Mouse (Mus musculus) heart, embryonic 13.5 days (tissue): ENCODE results near the gene Tmem50a. TPM values are rescaled to one million over a fixed set of nuclear protein-coding genes. Genes with fewer than 3 reads are reported as not detected.
A peak's percentile ranks its signal among the peaks of the same experiment; 100 is the strongest.

Experiments used
- ATAC-seq: fragments of 200-750 bp; cut with Nextera tagmentation; 2 replicates; pipeline ENCODE4 v1.8.0; 2017; ENCODE audit warnings: moderate TSS enrichment; ENCODE audit not compliant: insufficient number of reproducible peaks, low FRiP score, low TSS enrichment; ENCODE audit errors: extremely low read depth
- H3K27ac ChIP-seq: fragments of 300-500 bp; sonication (generic); replicated peaks from 2 replicates; pipeline ENCODE4 v1.5.1; 2015; ENCODE audit warnings: moderate library complexity, mild to moderate bottlenecking, inconsistent platforms
- H3K27me3 ChIP-seq: fragments of 300-500 bp; sonication (generic); replicated peaks from 2 replicates; pipeline ENCODE4 v1.6.1; 2015; ENCODE audit warnings: mild to moderate bottlenecking, inconsistent platforms
- H3K36me3 ChIP-seq: fragments of 300-500 bp; sonication (generic); 2 replicates; pipeline ENCODE4 v1.6.1; 2015; ENCODE audit warnings: mild to moderate bottlenecking, inconsistent platforms
- H3K4me1 ChIP-seq: fragments of 300-500 bp; sonication (generic); 2 replicates; pipeline ENCODE4 v1.6.1; 2015; ENCODE audit warnings: inconsistent platforms
- H3K4me2 ChIP-seq: fragments of 300-500 bp; sonication (generic); 2 replicates; pipeline ENCODE4 v1.6.1; 2015; ENCODE audit warnings: inconsistent platforms, mild to moderate bottlenecking, moderate library complexity
- H3K4me3 ChIP-seq: fragments of 300-500 bp; sonication (generic); 2 replicates; pipeline ENCODE4 v1.5.1; 2015; ENCODE audit warnings: moderate library complexity, mild to moderate bottlenecking, inconsistent platforms
- H3K9ac ChIP-seq: fragments of 300-500 bp; sonication (generic); 2 replicates; pipeline ENCODE4 v1.6.1; 2015; ENCODE audit warnings: inconsistent platforms, mild to moderate bottlenecking, moderate library complexity
- H3K9me3 ChIP-seq: fragments of 300-500 bp; sonication (generic); 2 replicates; pipeline ENCODE4 v1.6.1; 2016; ENCODE audit warnings: inconsistent platforms
- WGBS: fragments of 180-500 bp; shearing (Covaris S2); methylation state at CpG from one replicate; pipeline ENCODE4 v1.1.7; 2015; ENCODE audit warnings: mixed read lengths; 5-methylcytosine and 5-hydroxymethylcytosine counted together
- polyA plus RNA-seq: library from polyadenylated mRNA; unstranded; fragments of >200 nt; fragmentation: Nextera tagmentation; extraction: Ambion mirVana; gene quantifications from 2 replicates; pipeline ENCODE4 v1.2.1, GENCODE M21; 2015

The Tmem50a gene
- 132 and 149 TPM in 2 replicates for polyA plus RNA-seq

GRCm38 (mm10) chr4:134914864-134915209, at the start of gene Tmem50a:
Gene Tmem50a (minus strand): TSS chr4:134915024.
- H3K9me3 ChIP-seq = no peaks in the 10 kb centered on the region
- peaks cover 31% of the 10 kb centered on the region for H3K36me3 ChIP-seq
- H3K9ac ChIP-seq = peak within 1 kb of the TSS; percentile 88
- H3K27me3 ChIP-seq = no peaks in the 10 kb centered on the region
- H3K4me1 ChIP-seq = peaks cover 32% of the 10 kb centered on the region
- 1% methylated on average over 25 of the region's 25 CpGs for WGBS
- peak within 1 kb of the TSS; percentile 79 for H3K4me3 ChIP-seq
- H3K27ac ChIP-seq = peak within 1 kb of the TSS; percentile 86
- H3K4me2 ChIP-seq = peak within 1 kb of the TSS; percentile 83
- ATAC-seq = peak; percentile 91

DNA sequence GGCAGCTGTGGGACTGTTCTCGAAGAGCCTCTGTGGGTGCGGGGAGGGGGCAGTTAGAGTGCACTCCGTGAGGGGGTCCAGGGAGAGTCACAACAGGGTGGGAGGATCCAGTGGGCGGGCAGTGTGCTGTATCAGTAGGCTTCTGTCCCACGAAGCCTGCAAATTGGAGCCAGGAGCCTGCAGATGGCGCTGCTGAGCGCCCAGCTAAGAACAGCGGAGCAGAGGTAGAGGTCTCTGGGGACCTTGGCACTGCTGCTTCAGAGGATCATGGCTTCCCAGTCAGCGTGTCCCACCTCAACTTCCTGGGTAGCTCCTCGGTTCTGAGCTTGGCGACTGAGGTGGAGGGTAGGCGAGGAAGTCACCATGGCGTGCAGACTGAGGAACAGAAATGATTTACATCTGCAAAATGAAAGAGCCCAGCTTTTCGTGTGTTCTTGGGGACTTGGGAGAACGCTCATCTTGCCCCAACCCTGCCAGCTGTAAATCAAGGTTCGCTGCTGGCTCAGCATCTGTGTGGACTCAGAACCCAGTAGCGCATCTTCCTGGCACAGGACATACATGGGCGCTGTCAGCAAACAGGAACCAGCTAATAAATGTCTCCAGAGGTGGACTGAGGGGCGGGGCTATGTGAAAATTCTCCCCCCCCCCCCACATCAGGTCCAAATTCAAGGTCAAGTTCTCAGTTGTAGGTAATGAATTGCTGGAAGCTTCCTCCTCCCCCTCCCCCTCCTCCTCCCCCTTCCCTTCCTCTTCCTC, 48.4 kb upstream of the Tmem50a start:
- no peak for ATAC-seq
- H3K4me2 ChIP-seq = peak overlapping the region; percentile 47
- H3K4me1 ChIP-seq = peaks cover 21% of the 10 kb centered on the region
- WGBS = 29% methylated on average over 19 of the region's 19 CpGs
- no peaks in the 10 kb centered on the region for H3K36me3 ChIP-seq
- no peaks in the 10 kb centered on the region for H3K9me3 ChIP-seq
- no peak overlapping the region for H3K27ac ChIP-seq
- no peak overlapping the region for H3K4me3 ChIP-seq
- H3K9ac ChIP-seq = no peak overlapping the region
- H3K27me3 ChIP-seq = peaks cover 76% of the 10 kb centered on the region

DNA sequence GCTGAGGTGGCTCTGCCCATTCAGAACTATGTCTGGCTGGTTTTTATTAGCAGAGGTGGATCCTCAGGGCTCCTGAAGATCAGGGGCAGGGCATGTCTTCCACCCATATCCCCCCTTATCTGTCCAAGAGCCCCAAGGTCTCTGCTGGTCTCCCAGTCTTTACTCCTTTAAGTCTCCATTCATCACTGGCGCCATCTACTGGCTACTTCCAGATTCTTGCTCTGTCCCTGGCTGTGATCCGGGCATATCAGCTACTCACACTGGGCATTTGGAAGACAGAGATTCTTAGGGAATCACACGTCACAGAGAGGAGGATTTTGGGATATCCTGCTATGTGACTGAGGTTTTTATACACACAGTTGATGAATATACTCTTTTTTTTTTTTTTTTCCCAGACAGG, 41.5 kb upstream of the Tmem50a start:
- Histone ChIP-seq H3K27ac (no peak overlapping the region), H3K4me2 (no peak overlapping the region), H3K9ac (no peak overlapping the region), H3K4me1 (peaks cover 6% of the 10 kb centered on the region; the same call in 1 of the 2 replicates), H3K36me3 (no peaks in the 10 kb centered on the region), H3K4me3 (no peak overlapping the region), H3K27me3 (peaks cover 81% of the 10 kb centered on the region), H3K9me3 (no peaks in the 10 kb centered on the region)
- ATAC-seq = no peak
- 16% methylated on average over 3 of the region's 3 CpGs for WGBS

DNA sequence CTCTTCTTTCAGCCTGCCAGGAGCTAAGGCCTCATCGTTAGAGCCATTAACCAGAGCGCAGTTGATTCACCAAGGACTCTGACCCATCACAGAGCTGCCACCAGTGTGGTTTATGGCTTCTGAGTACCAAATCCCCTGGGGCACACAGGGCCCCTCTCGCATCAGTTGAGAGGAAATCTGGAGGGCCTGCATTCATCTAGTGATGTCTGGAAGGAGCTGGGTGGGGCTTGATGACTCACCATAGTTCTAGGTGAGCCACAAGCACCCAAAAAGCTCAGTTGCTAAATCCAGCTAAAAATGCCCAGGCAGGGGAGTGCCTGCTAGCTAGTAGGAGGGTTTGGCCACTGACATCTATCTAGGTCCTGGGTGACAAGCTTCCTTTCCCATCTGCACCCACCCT, 41.0 kb upstream of the Tmem50a start:
- Histone ChIP-seq H3K4me3 (no peak overlapping the region), H3K27me3 (peaks cover 76% of the 10 kb centered on the region), H3K27ac (no peak overlapping the region), H3K4me2 (no peak overlapping the region), H3K9me3 (no peaks in the 10 kb centered on the region), H3K36me3 (no peaks in the 10 kb centered on the region), H3K9ac (no peak overlapping the region), H3K4me1 (peaks cover 7% of the 10 kb centered on the region)
- 69% methylated on average over 3 of the region's 3 CpGs for WGBS
- no peak for ATAC-seq

GRCm38 (mm10) chr4:134955196-134955595, 40.4 kb upstream of the Tmem50a start:
- no peak for ATAC-seq
- H3K27me3 ChIP-seq = peaks cover 70% of the 10 kb centered on the region
- no peak overlapping the region for H3K27ac ChIP-seq
- no peak overlapping the region for H3K4me2 ChIP-seq
- no peak overlapping the region for H3K4me3 ChIP-seq
- no peaks in the 10 kb centered on the region for H3K36me3 ChIP-seq
- H3K9ac ChIP-seq = no peak overlapping the region
- H3K4me1 ChIP-seq = peaks cover 14% of the 10 kb centered on the region
- H3K9me3 ChIP-seq = no peaks in the 10 kb centered on the region
- 75% methylated on average over 2 of the region's 2 CpGs for WGBS

- 27% methylated on average over 15 of the region's 15 CpGs for WGBS
- H3K27me3 ChIP-seq = peaks cover 63% of the 10 kb centered on the region
- H3K9me3 ChIP-seq = no peaks in the 10 kb centered on the region
- H3K9ac ChIP-seq = 0 out of 2 replicates have a peak overlapping the region, but pooled peaks have one; percentile 10
- no peak overlapping the region for H3K27ac ChIP-seq
- H3K4me1 ChIP-seq = peaks cover 19% of the 10 kb centered on the region
- H3K36me3 ChIP-seq = no peaks in the 10 kb centered on the region
- no peak for ATAC-seq
- no peak overlapping the region for H3K4me3 ChIP-seq
- no peak overlapping the region for H3K4me2 ChIP-seq
These were observed 39.6 kb upstream of the Tmem50a start for GRCm38 (mm10) chr4:134954461-134954860.

GRCm38 (mm10) chr4:134950518-134951091, 35.8 kb upstream of the Tmem50a start:
- Histone ChIP-seq H3K4me3 (no peak overlapping the region), H3K36me3 (no peaks in the 10 kb centered on the region), H3K4me1 (peaks cover 25% of the 10 kb centered on the region), H3K4me2 (peak overlapping the region; percentile 18; the same call in 1 of the 2 replicates), H3K27ac (peak overlapping the region; percentile 87), H3K9ac (peak overlapping the region; percentile 64), H3K27me3 (peaks cover 36% of the 10 kb centered on the region), H3K9me3 (no peaks in the 10 kb centered on the region)
- ATAC-seq = peak; percentile 53; the same call in 1 of the 2 replicates
- WGBS = 13% methylated on average over 11 of the region's 11 CpGs

- no peak overlapping the region for H3K27ac ChIP-seq
- H3K9me3 ChIP-seq = no peaks in the 10 kb centered on the region
- H3K9ac ChIP-seq = peak overlapping the region; percentile 70
These were observed 31.4 kb upstream of the Tmem50a start for GRCm38 (mm10) chr4:134946024-134946744.

DNA sequence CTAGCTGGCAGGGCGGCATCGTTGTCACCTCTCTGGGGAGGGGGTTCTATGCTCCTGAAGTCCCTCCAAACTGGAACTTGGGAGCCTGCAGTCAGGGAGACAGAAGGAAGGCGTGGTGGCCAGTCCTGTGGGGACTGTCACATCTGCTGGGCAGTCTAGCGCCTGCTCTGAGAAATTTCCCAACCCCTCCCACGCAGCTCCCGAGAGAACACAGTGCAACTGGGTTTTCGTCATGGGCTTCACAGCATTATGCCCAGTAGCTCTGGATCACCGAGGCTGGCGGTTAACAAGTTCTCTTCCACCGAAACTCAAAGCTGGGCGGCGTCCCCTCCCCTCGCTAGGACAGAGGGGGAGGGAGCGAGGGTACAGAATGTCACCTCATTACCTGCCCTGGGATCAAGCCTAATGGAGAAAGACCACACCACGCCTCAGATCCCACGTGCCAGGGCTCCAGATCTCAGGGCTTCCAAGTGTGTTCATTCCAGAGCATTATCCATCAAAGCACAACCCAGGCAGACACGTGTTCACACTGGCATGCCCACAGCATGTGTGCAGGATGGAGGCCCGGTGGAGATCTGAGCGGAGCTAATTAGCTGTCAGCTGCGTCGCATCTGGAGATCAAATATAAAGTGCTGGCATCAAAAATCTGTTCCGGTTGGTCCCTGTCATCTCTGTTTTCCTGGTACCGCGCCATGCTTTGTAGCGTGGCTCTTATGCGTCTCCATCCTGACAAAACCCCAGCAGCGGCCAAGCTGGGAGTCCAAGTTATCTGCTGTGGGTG, 29.1 kb upstream of the Tmem50a start:
- Histone ChIP-seq H3K36me3 (no peaks in the 10 kb centered on the region), H3K27ac (no peak overlapping the region), H3K4me1 (peaks cover 10% of the 10 kb centered on the region), H3K4me2 (no peak overlapping the region), H3K27me3 (peaks cover 51% of the 10 kb centered on the region), H3K4me3 (no peak overlapping the region), H3K9ac (peak overlapping the region; percentile 30; the same call in 1 of the 2 replicates), H3K9me3 (no peaks in the 10 kb centered on the region)
- no peak for ATAC-seq
- 37% methylated on average over 27 of the region's 27 CpGs for WGBS

More at GRCm38 (mm10) chr4:134946024-134946744, 31.4 kb upstream of the Tmem50a start:
- Histone ChIP-seq H3K4me1 (peaks cover 19% of the 10 kb centered on the region), H3K36me3 (no peaks in the 10 kb centered on the region), H3K27me3 (peaks cover 42% of the 10 kb centered on the region), H3K4me2 (peak overlapping the region; percentile 69), H3K4me3 (peak overlapping the region; percentile 40)
- no peak for ATAC-seq
- WGBS = 8% methylated on average over 17 of the region's 17 CpGs

GRCm38 (mm10) chr4:134939900-134940299, 25.1 kb upstream of the Tmem50a start:
- Histone ChIP-seq H3K27ac (no peak overlapping the region), H3K9me3 (no peaks in the 10 kb centered on the region), H3K4me3 (no peak overlapping the region), H3K4me2 (peak overlapping the region; percentile 8), H3K9ac (peak overlapping the region; percentile 47; the same call in 1 of the 2 replicates), H3K36me3 (peaks cover 27% of the 10 kb centered on the region), H3K4me1 (peaks cover 24% of the 10 kb centered on the region), H3K27me3 (peaks cover 44% of the 10 kb centered on the region)
- 72% methylated on average over 9 of the region's 9 CpGs for WGBS
- no peak for ATAC-seq
